Mouse (Mus musculus) layer of hippocampus, adult 11-12 months (tissue): ENCODE measurements around the gene Gm5862.
"Not testable (repeated sequence)": the region's sequence is repeated elsewhere in the genome, so short reads cannot be mapped to it uniquely, and the experiment has no call there.

Experiments used
- DNase-seq: peaks from one replicate; pipeline ENCODE4 v3.0.0; 2022; ENCODE audit warnings: low spot score

The Gm5862 gene

DNA sequence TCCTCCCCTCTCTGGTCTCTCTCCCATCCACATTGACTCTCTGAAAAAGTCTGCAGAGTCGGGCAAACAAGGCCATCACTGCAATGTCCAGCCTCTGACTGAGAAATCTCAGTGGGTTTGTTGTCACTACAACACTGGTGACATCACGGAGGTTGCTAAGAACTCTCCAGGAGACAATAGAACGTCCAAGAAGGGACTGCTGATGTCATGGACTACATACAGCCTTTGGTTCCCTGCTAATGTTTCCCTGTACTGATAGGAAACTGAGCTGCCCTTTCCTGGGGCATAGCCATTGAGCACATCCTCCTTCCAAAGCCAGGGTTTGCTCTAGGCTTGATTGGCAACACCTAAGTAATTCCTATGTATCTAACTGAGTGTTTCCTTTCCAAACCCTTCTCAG is at the start of gene Gm5862:
TSS of gene Gm5862 (minus strand) at position 101 of the 400 bp plus-strand sequence.
- not testable (repeated sequence) for DNase-seq

DNA sequence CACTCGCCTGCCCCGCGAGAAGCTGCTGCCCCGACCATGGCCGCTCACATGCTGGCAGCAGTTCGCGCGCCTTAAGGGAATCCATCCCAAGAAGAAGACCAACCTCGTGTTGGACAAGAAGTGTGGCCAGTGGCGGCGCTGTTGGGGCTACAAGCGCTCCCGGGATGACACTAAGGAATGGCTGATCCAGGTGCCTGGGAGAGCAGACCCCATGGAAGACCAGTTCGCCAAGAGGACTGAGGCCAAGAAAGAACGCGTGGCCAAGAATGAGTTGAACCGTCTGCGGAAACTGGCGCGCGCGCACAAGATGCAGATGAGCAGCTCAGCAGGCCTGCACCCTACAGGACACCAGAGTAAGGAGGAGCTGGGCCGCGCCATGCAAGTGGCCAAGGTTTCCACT is 48.0 kb upstream of the Gm5862 start:
- DNase-seq = no peak

DNA sequence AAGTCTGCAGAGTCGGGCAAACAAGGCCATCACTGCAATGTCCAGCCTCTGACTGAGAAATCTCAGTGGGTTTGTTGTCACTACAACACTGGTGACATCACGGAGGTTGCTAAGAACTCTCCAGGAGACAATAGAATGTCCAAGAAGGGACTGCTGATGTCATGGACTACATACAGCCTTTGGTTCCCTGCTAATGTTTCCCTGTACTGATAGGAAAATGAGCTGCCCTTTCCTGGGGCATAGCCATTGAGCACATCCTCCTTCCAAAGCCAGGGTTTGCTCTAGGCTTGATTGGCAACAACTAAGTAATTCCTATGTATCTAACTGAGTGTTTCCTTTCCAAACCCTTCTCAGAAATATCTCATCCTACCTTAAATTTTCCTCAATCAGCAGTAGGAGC is 35.8 kb upstream of the Gm5862 start, which contains the start of gene Gm7347:
TSS of gene Gm7347 (minus strand) at position 101 of the 400 bp plus-strand sequence.
- not testable (repeated sequence) for DNase-seq

DNA sequence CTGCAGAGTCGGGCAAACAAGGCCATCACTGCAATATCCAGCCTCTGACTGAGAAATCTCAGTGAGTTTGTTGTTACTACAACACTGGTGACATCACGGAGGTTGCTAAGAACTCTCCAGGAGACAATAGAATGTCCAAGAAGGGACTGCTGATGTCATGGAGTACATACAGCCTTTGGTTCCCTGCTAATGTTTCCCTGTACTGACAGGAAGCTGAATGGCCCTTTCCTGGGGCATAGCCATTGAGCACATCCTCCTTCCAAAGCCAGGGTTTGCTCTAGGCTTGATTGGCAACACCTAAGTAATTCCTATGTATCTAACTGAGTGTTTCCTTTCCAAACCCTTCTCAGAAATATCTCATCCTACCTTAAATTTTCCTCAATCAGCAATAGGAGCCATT is 16.7 kb upstream of the Gm5862 start, which contains the start of gene Speer4a:
TSS of gene Speer4a (minus strand) at position 101 of the 400 bp plus-strand sequence.
- not testable (repeated sequence) for DNase-seq

DNA sequence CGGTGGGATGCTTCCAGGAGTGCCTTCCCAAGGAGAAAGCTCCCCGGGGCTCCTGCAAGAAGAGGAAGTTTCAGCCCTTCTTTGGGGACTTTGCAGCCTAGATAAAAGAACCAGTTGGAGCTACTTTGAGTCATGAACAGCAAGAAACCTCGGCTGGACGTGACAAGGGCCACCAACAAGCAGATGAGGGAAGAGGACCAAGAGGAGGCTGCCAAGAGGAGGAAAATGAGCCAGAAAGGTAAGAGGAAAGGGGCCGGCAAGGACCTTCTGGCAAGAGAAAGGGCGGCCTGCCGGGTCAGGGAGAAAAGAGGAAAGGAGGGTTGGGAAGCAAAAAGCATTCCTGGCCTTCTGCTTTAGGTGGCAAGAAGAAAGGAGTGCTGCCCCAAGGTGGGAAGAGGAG is 15.0 kb downstream of the Gm5862 start:
- not testable (repeated sequence) for DNase-seq

DNA sequence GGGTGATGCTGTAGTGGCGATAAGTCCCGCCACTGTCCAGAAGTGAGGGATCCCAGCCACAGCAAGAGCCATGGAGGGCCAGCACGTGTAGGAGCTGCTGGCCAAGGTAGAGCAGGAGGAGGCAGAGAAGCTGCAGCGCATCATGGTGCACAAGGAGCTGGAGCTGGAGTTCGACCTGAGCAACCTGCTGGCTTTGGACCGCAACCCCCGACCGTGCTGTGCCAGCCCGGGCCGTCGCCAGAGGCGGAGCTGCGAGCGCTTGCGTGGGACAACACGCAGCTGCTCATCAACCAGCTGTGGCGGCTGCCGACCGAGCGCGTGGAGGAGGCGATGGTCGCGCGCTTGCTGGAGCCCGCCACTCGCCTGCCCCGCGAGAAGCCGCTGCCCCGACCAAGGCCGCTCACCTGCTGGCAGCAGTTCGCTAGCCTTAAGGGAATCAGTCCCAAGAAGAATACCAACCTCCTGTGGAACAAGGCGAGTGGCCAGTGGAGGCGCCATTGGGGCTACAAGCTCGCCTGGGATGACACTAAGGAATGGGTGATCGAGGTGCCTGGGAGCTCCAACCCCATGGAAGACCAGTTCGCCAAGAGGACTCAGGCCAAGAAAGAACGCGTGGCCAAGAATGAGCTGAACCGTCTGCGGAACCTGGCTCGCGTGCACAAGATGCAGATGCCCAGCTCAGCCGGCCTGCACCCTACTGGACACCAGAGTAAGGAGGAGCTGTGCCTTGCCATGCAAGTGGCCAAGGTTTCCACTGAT is 15.6 kb downstream of the Gm5862 start:
- peak; percentile 49 for DNase-seq

DNA sequence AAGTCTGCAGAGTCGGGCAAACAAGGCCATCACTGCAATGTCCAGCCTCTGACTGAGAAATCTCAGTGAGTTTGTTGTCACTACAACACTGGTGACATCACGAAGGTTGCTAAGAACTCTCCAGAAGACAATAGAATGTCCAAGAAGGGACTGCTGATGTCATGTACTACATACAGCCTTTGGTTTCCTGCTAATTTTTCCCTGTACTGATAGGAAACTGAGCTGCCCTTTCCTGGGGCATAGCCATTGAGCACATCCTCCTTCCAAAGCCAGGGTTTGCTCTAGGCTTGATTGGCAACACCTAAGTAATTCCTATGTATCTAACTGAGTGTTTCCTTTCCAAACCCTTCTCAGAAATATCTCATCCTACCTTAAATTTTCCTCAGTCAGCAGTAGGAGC is 18.0 kb downstream of the Gm5862 start, which contains the start of gene Gm1979:
TSS of gene Gm1979 (minus strand) at position 101 of the 400 bp plus-strand sequence.
- DNase-seq = not testable (repeated sequence)

DNA sequence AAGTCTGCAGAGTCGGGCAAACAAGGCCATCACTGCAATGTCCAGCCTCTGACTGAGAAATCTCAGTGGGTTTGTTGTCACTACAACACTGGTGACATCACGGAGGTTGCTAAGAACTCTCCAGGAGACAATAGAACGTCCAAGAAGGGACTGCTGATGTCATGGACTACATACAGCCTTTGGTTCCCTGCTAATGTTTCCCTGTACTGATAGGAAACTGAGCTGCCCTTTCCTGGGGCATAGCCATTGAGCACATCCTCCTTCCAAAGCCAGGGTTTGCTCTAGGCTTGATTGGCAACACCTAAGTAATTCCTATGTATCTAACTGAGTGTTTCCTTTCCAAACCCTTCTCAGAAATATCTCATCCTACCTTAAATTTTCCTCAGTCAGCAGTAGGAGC is 34.2 kb downstream of the Gm5862 start, which contains the start of gene Gm21698:
TSS of gene Gm21698 (minus strand) at position 101 of the 400 bp plus-strand sequence.
- DNase-seq = not testable (repeated sequence)

DNA sequence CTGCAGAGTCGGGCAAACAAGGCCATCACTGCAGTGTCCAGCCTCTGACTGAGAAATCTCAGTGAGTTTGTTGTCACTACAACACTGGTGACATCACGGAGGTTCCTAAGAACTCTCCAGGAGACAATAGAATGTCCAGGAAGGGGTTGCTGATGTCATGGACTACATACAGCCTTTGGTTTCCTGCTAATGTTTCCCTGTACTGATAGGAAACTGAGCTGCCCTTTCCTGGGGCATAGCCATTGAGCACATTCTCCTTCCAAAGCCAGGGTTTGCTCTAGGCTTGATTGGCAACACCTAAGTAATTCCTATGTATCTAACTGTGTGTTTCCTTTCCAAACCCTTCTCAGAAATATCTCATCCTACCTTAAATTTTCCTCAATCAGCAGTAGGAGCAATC is 50.2 kb downstream of the Gm5862 start, which contains the start of gene Gm21680:
TSS of gene Gm21680 (minus strand) at position 101 of the 400 bp plus-strand sequence.
- DNase-seq = not testable (repeated sequence)
